Mouse (Mus musculus) spleen, adult 18-20 months (tissue): ENCODE data around the gene Usp17le.
"Not testable (repeated sequence)": the region's sequence is repeated elsewhere in the genome, so short reads cannot be mapped to it uniquely, and the experiment has no call there.

ENCODE experiments used
- DNase-seq, 2 experiments: peaks; one replicate each; pipeline ENCODE4 v3.0.0; 2022; ENCODE audit warnings: mixed read lengths in 2 of 2

Gene Usp17le

DNA sequence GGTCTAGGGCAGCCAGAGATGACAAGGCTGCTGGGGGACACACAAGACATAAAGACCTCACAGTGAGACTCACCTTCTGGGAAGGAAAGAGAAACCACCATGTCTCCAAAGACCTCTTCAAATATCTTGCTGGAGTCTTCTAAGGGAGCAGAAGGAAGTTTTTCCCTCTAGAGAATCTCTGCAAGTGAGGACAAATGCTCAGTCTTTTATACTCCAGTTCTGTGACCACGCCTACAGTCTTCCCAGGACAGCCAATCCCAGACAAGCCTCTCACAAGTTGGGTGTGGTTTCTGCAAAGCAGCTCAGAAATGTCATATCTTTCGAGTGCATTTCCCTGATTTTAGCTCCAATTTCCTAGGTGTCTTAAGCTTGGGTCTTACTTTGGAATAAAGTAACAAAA lies at the start of gene Usp17le:
TSS of gene Usp17le (minus strand) at position 101 of the 400 bp plus-strand sequence.
- DNase-seq = not testable (repeated sequence)

DNA sequence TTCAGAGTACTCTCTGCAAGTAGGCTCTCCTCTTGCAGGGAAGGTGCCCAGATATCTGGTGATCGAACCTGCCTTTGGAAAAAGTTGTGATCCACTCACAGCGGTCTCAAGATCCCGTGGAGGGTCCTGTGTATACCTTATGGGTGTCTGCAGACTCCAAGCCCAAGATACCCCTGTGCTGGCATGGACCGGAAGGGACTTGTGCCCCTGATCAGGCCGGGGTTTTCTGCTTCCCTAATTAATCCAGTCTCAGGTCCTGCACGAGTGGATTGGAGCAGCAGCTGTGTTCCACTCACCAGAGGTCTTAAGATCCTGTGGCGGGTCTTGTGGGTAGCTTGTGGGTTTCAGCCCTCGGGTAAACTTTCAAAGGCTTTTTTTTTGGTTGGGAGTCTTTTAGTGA lies 33.1 kb upstream of the Usp17le start:
- not testable (repeated sequence) for DNase-seq

DNA sequence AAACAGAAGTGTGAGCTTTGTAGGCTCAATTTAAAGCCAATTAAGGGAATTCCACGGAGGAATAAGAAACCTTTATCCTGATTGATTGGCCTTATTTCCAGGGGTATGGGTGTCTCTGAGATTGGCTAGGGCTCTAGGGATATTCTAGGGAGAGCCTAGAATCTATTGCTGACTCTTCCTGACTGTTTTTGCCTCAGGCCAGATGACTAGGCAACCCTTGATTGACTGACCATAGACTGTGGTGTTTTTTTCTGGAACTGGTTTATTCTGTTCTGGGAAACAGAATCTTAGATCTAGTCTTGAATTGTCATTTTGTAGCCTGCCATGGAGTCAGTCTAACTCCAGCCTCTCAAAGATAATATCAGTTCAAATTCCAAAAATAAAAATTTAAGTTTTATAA lies 13.5 kb upstream of the Usp17le start:
- no peak for DNase-seq
